Mouse (Mus musculus): Measurements from ENCODE around the gene Rab5c. TPM values are rescaled to one million over a fixed set of nuclear protein-coding genes. Genes with fewer than 3 reads are reported as not detected.

The Rab5c gene
- total and polyA plus RNA-seq, 3 experiments: 249 to 263 TPM; not detected in 1

DNA sequence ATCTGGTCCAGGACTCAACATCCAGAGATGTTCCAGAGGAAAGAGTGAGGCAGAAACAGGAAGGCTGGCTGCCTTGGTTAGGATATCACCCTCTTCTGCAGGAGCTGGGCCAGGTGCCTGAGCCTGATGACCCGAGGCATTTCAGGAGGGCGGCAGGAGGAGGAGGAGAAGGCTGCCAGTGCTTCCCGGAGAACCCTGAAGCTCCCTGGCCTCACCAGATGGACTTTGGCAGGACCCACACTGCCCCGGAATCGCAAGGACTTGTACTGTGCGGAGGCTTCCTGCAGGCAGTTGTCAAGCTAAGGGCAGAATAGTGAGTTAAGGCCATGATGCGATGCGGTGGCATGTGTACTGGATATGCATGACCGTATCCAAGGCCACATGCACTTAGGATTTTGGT, 28.7 kb upstream of the Rab5c start:
- Histone ChIP-seq H3K27ac (ENCODE audit: control insufficient read depth, low read depth, low read length) (no peak overlapping the region), H3K79me2 (ENCODE audit: control insufficient read depth, insufficient read depth, low read length, poor library complexity) (no peaks in the 10 kb centered on the region; the same call in 1 of the 2 replicates), H3K27me3 (ENCODE audit: control insufficient read depth in 1 of 2, insufficient read depth in 2 of 2, low read length in 2 of 2) (peaks cover 0 to 3% of the 10 kb centered on the region in 2 experiments; a peak in 1 of 4 replicates), H3K9ac (ENCODE audit: control insufficient read depth, low read depth, low read length, poor library complexity, severe bottlenecking) (no peak overlapping the region), H3K4me3 (ENCODE audit: control insufficient read depth in 1 of 2, insufficient read depth in 1 of 2, low read depth in 2 of 2, low read length in 2 of 2) (no peak overlapping the region), H3K4me1 (ENCODE audit: control insufficient read depth in 1 of 2, insufficient read depth in 2 of 2, low read length in 2 of 2) (peaks cover 0 to 3% of the 10 kb centered on the region in 2 experiments; a peak in 2 of 4 replicates), H3K36me3 (ENCODE audit: control insufficient read depth in 1 of 2, insufficient read depth in 2 of 2, low read length in 2 of 2) (no peaks in the 10 kb centered on the region), H3K9me3 (replicated peaks; ENCODE audit: insufficient read depth, low read length) (no peaks in the 10 kb centered on the region)
- TF ChIP-seq MXI1 (IDR thresholded peaks at IDR 0.05; ENCODE audit: low read depth, low read length) (no peak), TCF12 (IDR thresholded peaks at IDR 0.05; ENCODE audit: low read depth, low read length) (no peak), ZKSCAN1 (IDR thresholded peaks at IDR 0.05; ENCODE audit: low read depth, low read length) (no peak), GABPA (IDR thresholded peaks at IDR 0.05; ENCODE audit: low read depth, low read length) (no peak), MAZ (IDR thresholded peaks at IDR 0.05; ENCODE audit: low read depth, low read length) (no peak)
- DNase-seq (ENCODE audit: low read depth, low spot score): no peak

DNA sequence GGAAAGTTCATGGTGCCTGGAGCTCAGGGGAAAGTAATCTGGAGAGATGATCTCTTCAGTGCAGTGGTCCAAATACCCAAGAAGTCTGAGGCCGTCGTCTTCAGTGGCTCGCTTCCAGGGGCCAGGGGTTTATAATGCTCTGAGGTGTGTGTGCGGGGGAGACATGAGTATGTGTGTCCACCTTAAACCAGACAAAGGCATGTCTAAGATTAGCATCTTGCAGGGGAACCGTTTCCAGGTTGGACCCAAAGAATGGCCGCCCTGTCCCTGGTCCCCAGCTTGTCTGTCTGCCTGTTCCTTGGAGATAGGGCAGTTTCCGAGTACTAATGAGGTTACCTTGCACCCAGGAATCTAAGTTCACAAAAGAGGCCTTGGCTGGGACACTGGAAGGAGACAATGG, 24.8 kb upstream of the Rab5c start, which contains the start of gene Hcrt:
Gene Hcrt, minus strand, starts transcription at position 101 of the 400 bp plus-strand sequence.
- peaks cover 3 to 4% of the 10 kb centered on the region in 2 experiments; a peak in 2 of 4 replicates for H3K27me3 ChIP-seq (ENCODE audit: control insufficient read depth in 1 of 2, insufficient read depth in 2 of 2, low read length in 2 of 2)

DNA sequence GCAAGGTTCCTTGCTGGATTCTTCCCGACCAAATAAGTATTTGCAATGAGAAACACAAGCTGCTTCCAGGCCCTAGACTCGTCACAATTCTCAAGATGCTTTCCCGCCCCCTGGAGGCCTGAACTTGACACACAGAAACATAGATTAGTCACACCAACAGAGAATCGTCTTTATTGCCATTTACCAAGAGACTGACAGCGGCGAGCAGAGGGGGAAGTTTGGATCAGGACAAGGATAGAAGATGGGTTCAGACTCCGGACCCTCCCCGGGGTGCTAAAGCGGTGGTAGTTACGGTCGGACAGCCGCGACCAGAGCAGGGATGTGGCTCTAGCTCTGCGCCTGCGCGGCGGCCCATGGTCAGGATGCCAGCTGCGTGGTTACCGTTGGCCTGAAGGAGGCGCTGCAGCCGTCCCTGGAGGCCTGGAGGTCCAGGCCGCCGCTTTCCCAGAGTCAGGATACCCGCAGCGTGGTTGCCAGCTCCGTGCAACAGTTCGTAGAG, 23.6 kb upstream of the Rab5c start:
- DNase-seq (ENCODE audit: low read depth, low spot score): no peak
- Histone ChIP-seq H3K4me3 (ENCODE audit: control insufficient read depth in 1 of 2, insufficient read depth in 1 of 2, low read depth in 2 of 2, low read length in 2 of 2) (no peak overlapping the region), H3K27me3 (ENCODE audit: control insufficient read depth in 1 of 2, insufficient read depth in 2 of 2, low read length in 2 of 2) (peaks cover 3 to 4% of the 10 kb centered on the region in 2 experiments; a peak in 2 of 4 replicates)

More for the DNA sequence above, 24.8 kb upstream of the Rab5c start, which contains the start of gene Hcrt:
- Histone ChIP-seq H3K79me2 (ENCODE audit: control insufficient read depth, insufficient read depth, low read length, poor library complexity) (no peaks in the 10 kb centered on the region), H3K4me1 (ENCODE audit: control insufficient read depth in 1 of 2, insufficient read depth in 2 of 2, low read length in 2 of 2) (no peaks in the 10 kb centered on the region), H3K27ac (ENCODE audit: control insufficient read depth, low read depth, low read length) (no peak within 1 kb of the TSS), H3K9ac (ENCODE audit: control insufficient read depth, low read depth, low read length, poor library complexity, severe bottlenecking) (no peak within 1 kb of the TSS), H3K9me3 (replicated peaks; ENCODE audit: insufficient read depth, low read length) (no peaks in the 10 kb centered on the region), H3K4me3 (ENCODE audit: control insufficient read depth in 1 of 2, insufficient read depth in 1 of 2, low read depth in 2 of 2, low read length in 2 of 2) (no peak within 1 kb of the TSS), H3K36me3 (ENCODE audit: control insufficient read depth in 1 of 2, insufficient read depth in 2 of 2, low read length in 2 of 2) (no peaks in the 10 kb centered on the region)
- no peak for TF ChIP-seq SMC3 (IDR thresholded peaks at IDR 0.05; ENCODE audit: low read depth, low read length)
- no peak for TF ChIP-seq GATA1 (IDR thresholded peaks at IDR 0.05; ENCODE audit: low read depth, low read length)
- TF ChIP-seq RCOR1 (IDR thresholded peaks at IDR 0.05; ENCODE audit: low read depth, low read length): no peak
- DNase-seq (ENCODE audit: low read depth, low spot score): no peak

More for the DNA sequence above, 23.6 kb upstream of the Rab5c start:
- Histone ChIP-seq H3K4me1 (ENCODE audit: control insufficient read depth in 1 of 2, insufficient read depth in 2 of 2, low read length in 2 of 2) (no peaks in the 10 kb centered on the region), H3K9ac (ENCODE audit: control insufficient read depth, low read depth, low read length, poor library complexity, severe bottlenecking) (no peak overlapping the region), H3K36me3 (ENCODE audit: control insufficient read depth in 1 of 2, insufficient read depth in 2 of 2, low read length in 2 of 2) (no peaks in the 10 kb centered on the region), H3K9me3 (replicated peaks; ENCODE audit: insufficient read depth, low read length) (no peaks in the 10 kb centered on the region), H3K79me2 (ENCODE audit: control insufficient read depth, insufficient read depth, low read length, poor library complexity) (no peaks in the 10 kb centered on the region), H3K27ac (ENCODE audit: control insufficient read depth, low read depth, low read length) (no peak overlapping the region)
- TF ChIP-seq MXI1 (IDR thresholded peaks at IDR 0.05; ENCODE audit: low read depth, low read length): no peak
- TF ChIP-seq RAD21 (IDR thresholded peaks at IDR 0.05; ENCODE audit: low read depth, low read length): peak; percentile 0; the same call in 1 of the 2 replicates
- peak in 2 of 3 experiments; percentile 38 to 68; a peak in 5 of 6 replicates for TF ChIP-seq CTCF (IDR thresholded peaks at IDR 0.05 in 2 of 3, conservative IDR thresholded peaks at IDR 0.05 in 1 of 3; ENCODE audit: control insufficient read depth in 1 of 3, insufficient read depth in 1 of 3, low read depth in 2 of 3, low read length in 3 of 3, poor library complexity in 1 of 3, severe bottlenecking in 1 of 3)
- TF ChIP-seq ZC3H11A (IDR thresholded peaks at IDR 0.05; ENCODE audit: low read depth, low read length): no peak
